ENCODE assay signal across 21 mouse cellular contexts in genomic region chr6:125158944-125159492, GRCm38 (mm10). TPM values are rescaled to one million over a fixed set of nuclear protein-coding genes. Genes with fewer than 3 reads are reported as not detected.
A peak's percentile ranks its signal among the peaks of the same experiment; 100 is the strongest.
DNase-seq lines count a peak whose midpoint lies in the region; ATAC-seq and TF ChIP-seq lines count a peak whose summit lies in the region.
"Had no signal": no experiment of that assay in that cellular context is flagged by ENCODE, and none has a peak within 500 bp of the region (broad histone marks: within the 10 kb centered on the region; RNA-seq: fewer than 3 reads in every experiment).

No protein-coding gene starts in this region.

- H3K9me3 ChIP-seq in liver, embryonic 12.5 days (replicated peaks), result no peaks in the 10 kb centered on the region
- no peaks in the 10 kb centered on the region for H3K9me3 ChIP-seq in ES-Bruce4 (replicated peaks; ENCODE audit: control insufficient read depth, insufficient read depth, low read length, poor library complexity, severe bottlenecking)
- H3K9me3 ChIP-seq in embryonic facial prominence, embryonic 15.5 days (replicated peaks), result no peaks in the 10 kb centered on the region
- no peaks in the 10 kb centered on the region for H3K9me3 ChIP-seq in hindbrain, postnatal 0 days (ENCODE audit: low read length)
- H3K9me3 ChIP-seq: heart, embryonic 13.5 days; hindbrain, embryonic 12.5 days; midbrain, embryonic 13.5 days; neural tube, embryonic 13.5 days had no signal

- 0 out of 2 replicates have a peak, but pooled peaks have one; percentile 32 for TF ChIP-seq EP300 in ES-Bruce4 (IDR thresholded peaks at IDR 0.05; ENCODE audit: insufficient read depth, low read depth, low read length)

- no peak for TF ChIP-seq CTCF in ES-Bruce4 (IDR thresholded peaks at IDR 0.05; ENCODE audit: low read depth, low read length)
- no peak for TF ChIP-seq CTCF in hindbrain, postnatal 0 days (IDR thresholded peaks at IDR 0.05; ENCODE audit: low read depth)

- 81% methylated on average over 15 of the region's 15 CpGs for WGBS in liver, embryonic 12.5 days (ENCODE audit: insufficient replicate concordance)
- WGBS in embryonic facial prominence, embryonic 15.5 days, result 82% methylated on average over 15 of the region's 15 CpGs
- 86% methylated on average over 15 of the region's 15 CpGs for WGBS in hindbrain, postnatal 0 days

- H3K4me1 ChIP-seq in liver, embryonic 12.5 days, result peaks cover 90% of the 10 kb centered on the region
- peaks cover 4% of the 10 kb centered on the region for H3K4me1 ChIP-seq in ES-Bruce4 (ENCODE audit: control insufficient read depth, insufficient read depth, low read length)
- H3K4me1 ChIP-seq in embryonic facial prominence, embryonic 15.5 days, result peaks cover 29% of the 10 kb centered on the region
- 0 out of 2 replicates have a peak, but pooled peaks cover 7% of the 10 kb centered on the region for H3K4me1 ChIP-seq in hindbrain, postnatal 0 days (ENCODE audit: insufficient read depth, low read length)

- no peak overlapping the region for H3K4me2 ChIP-seq in liver, embryonic 12.5 days
- no peak overlapping the region for H3K4me2 ChIP-seq in embryonic facial prominence, embryonic 15.5 days (replicated peaks)
- no peak overlapping the region for H3K4me2 ChIP-seq in hindbrain, postnatal 0 days (ENCODE audit: low read depth, low read length)
- H3K4me2 ChIP-seq: heart, embryonic 13.5 days; hindbrain, embryonic 12.5 days; midbrain, embryonic 13.5 days; neural tube, embryonic 13.5 days had no signal

- H3K4me3 ChIP-seq in liver, embryonic 12.5 days, result no peak overlapping the region
- H3K4me3 ChIP-seq in ES-Bruce4 (ENCODE audit: low read depth, low read length), result no peak overlapping the region
- H3K4me3 ChIP-seq in embryonic facial prominence, embryonic 15.5 days (replicated peaks), result no peak overlapping the region
- H3K4me3 ChIP-seq in hindbrain, postnatal 0 days (ENCODE audit: low read length), result no peak overlapping the region
- H3K4me3 ChIP-seq: heart, embryonic 13.5 days; hindbrain, embryonic 12.5 days; midbrain, embryonic 13.5 days; neural tube, embryonic 13.5 days had no signal

- ATAC-seq in liver, embryonic 12.5 days, result no peak
- ATAC-seq in embryonic facial prominence, embryonic 15.5 days (ENCODE audit: insufficient number of reproducible peaks, low FRiP score, low TSS enrichment, low read depth), result no peak
- no peak for ATAC-seq in hindbrain, postnatal 0 days
- ATAC-seq: forebrain, embryonic 16.5 days; lung, postnatal 0 days; midbrain, embryonic 13.5 days had no signal

- H3K27ac ChIP-seq in liver, embryonic 12.5 days, result peak overlapping the region; percentile 75; the same call in 1 of the 2 replicates
- H3K27ac ChIP-seq in ES-Bruce4 (ENCODE audit: insufficient read depth, low read length), result peak overlapping the region; percentile 89
- peak overlapping the region; percentile 34; the same call in 1 of the 2 replicates for H3K27ac ChIP-seq in embryonic facial prominence, embryonic 15.5 days (replicated peaks)
- no peak overlapping the region for H3K27ac ChIP-seq in hindbrain, postnatal 0 days
- H3K27ac ChIP-seq: hindbrain, embryonic 12.5 days; midbrain, embryonic 13.5 days; neural tube, embryonic 13.5 days had no signal

- peaks cover 87% of the 10 kb centered on the region for H3K36me3 ChIP-seq in liver, embryonic 12.5 days
- H3K36me3 ChIP-seq in ES-Bruce4 (ENCODE audit: control insufficient read depth, insufficient read depth, low read length, poor library complexity, severe bottlenecking), result peaks cover 14% of the 10 kb centered on the region
- H3K36me3 ChIP-seq in embryonic facial prominence, embryonic 15.5 days, result peaks cover 54% of the 10 kb centered on the region
- peaks cover 19% of the 10 kb centered on the region; the same call in 1 of the 2 replicates for H3K36me3 ChIP-seq in hindbrain, postnatal 0 days (ENCODE audit: insufficient read depth, low read length)

- H3K9ac ChIP-seq in liver, embryonic 12.5 days, result no peak overlapping the region
- H3K9ac ChIP-seq in ES-Bruce4 (ENCODE audit: low read depth, poor library complexity, severe bottlenecking), result no peak overlapping the region
- H3K9ac ChIP-seq in embryonic facial prominence, embryonic 15.5 days, result no peak overlapping the region
- H3K9ac ChIP-seq in hindbrain, postnatal 0 days (replicated peaks; ENCODE audit: low read length), result no peak overlapping the region
- H3K9ac ChIP-seq: hindbrain, embryonic 12.5 days; midbrain, embryonic 13.5 days; neural tube, embryonic 13.5 days had no signal

- DNase-seq in cerebellum, adult 9-11 months, result peak; percentile 31
- no peak for DNase-seq in cerebellum, postnatal 10 days
- no peak for DNase-seq in liver
- no peak for DNase-seq in hindbrain, postnatal 0 days (ENCODE audit: low spot score)
- DNase-seq in kidney, postnatal 4 days, result no peak
- DNase-seq: cerebellum, adult 11-12 months; cerebellum, postnatal 25 days; gastrocnemius, postnatal 25 days; heart, adult 18-20 months; kidney, adult 18-20 months; retina, postnatal 1 day; thymus, postnatal 36 days had no signal

- no peaks in the 10 kb centered on the region for H3K27me3 ChIP-seq in liver, embryonic 12.5 days (replicated peaks)
- no peaks in the 10 kb centered on the region for H3K27me3 ChIP-seq in ES-Bruce4 (ENCODE audit: control insufficient read depth, insufficient read depth, low read length, poor library complexity, severe bottlenecking)
- H3K27me3 ChIP-seq in embryonic facial prominence, embryonic 15.5 days, result no peaks in the 10 kb centered on the region
- no peaks in the 10 kb centered on the region for H3K27me3 ChIP-seq in hindbrain, postnatal 0 days (ENCODE audit: insufficient read depth, low read length)
- H3K27me3 ChIP-seq: heart, embryonic 13.5 days; hindbrain, embryonic 12.5 days; midbrain, embryonic 13.5 days; neural tube, embryonic 13.5 days had no signal

- no peak for TF ChIP-seq POLR2A in ES-Bruce4 (IDR thresholded peaks at IDR 0.05; ENCODE audit: insufficient read depth, low read length)

RNA-seq across cellular contexts. Expression of gene Gapdh, which starts 7.2 kb away (rescaled TPM):
- polyA plus RNA-seq in liver, embryonic 12.5 days (2016; fragmentation: Nextera tagmentation; extraction: Ambion mirVana), result 1,499 and 1,575 TPM in 2 replicates
- 933 and 990 TPM in 2 replicates for polyA plus RNA-seq in ES-Bruce4 (2011; ENCODE audit: insufficient read depth, insufficient read length, low read depth, missing spikeins)
- 1,507 and 1,606 TPM in 2 replicates for polyA plus RNA-seq in embryonic facial prominence, embryonic 15.5 days (2015; fragmentation: Nextera tagmentation; extraction: Ambion mirVana)
- total RNA-seq in hindbrain, postnatal 0 days (2014; rRNA removed), result 2,711 and 2,736 TPM in 2 replicates
- polyA plus RNA-seq in hindbrain, postnatal 0 days (2015; fragmentation: Nextera tagmentation; extraction: Ambion mirVana), result 1,874 and 1,919 TPM in 2 replicates

RNA-seq across cellular contexts. Expression of gene Iffo1, which starts 14.0 kb away (rescaled TPM):
- polyA plus RNA-seq in liver, embryonic 12.5 days (2016; fragmentation: Nextera tagmentation; extraction: Ambion mirVana), result 6.6 and 7.3 TPM in 2 replicates
- polyA plus RNA-seq in ES-Bruce4 (2011; ENCODE audit: insufficient read depth, insufficient read length, low read depth, missing spikeins), result 8.3 and 9.9 TPM in 2 replicates
- polyA plus RNA-seq in embryonic facial prominence, embryonic 15.5 days (2015; fragmentation: Nextera tagmentation; extraction: Ambion mirVana), result 30.3 and 37.6 TPM in 2 replicates
- 29.1 and 30.5 TPM in 2 replicates for total RNA-seq in hindbrain, postnatal 0 days (2014; rRNA removed)
- polyA plus RNA-seq in hindbrain, postnatal 0 days (2015; fragmentation: Nextera tagmentation; extraction: Ambion mirVana), result 20.3 and 20.6 TPM in 2 replicates

RNA-seq across cellular contexts. Expression of gene Nop2, which starts 27.3 kb away (rescaled TPM):
- polyA plus RNA-seq in liver, embryonic 12.5 days (2016; fragmentation: Nextera tagmentation; extraction: Ambion mirVana), result 83.1 and 85.3 TPM in 2 replicates
- polyA plus RNA-seq in ES-Bruce4 (2011; ENCODE audit: insufficient read depth, insufficient read length, low read depth, missing spikeins), result 75.1 and 78.4 TPM in 2 replicates
- polyA plus RNA-seq in embryonic facial prominence, embryonic 15.5 days (2015; fragmentation: Nextera tagmentation; extraction: Ambion mirVana), result 57.5 and 58.3 TPM in 2 replicates
- total RNA-seq in hindbrain, postnatal 0 days (2014; rRNA removed), result 33.9 and 34.2 TPM in 2 replicates
- polyA plus RNA-seq in hindbrain, postnatal 0 days (2015; fragmentation: Nextera tagmentation; extraction: Ambion mirVana), result 37.3 and 38.8 TPM in 2 replicates

RNA-seq across cellular contexts. Expression of gene Ncapd2, which starts 32.5 kb away (rescaled TPM):
- polyA plus RNA-seq in liver, embryonic 12.5 days (2016; fragmentation: Nextera tagmentation; extraction: Ambion mirVana), result 132 and 138 TPM in 2 replicates
- polyA plus RNA-seq in ES-Bruce4 (2011; ENCODE audit: insufficient read depth, insufficient read length, low read depth, missing spikeins), result 383 and 401 TPM in 2 replicates
- polyA plus RNA-seq in embryonic facial prominence, embryonic 15.5 days (2015; fragmentation: Nextera tagmentation; extraction: Ambion mirVana), result 97.2 and 98.7 TPM in 2 replicates
- 47.1 and 56.3 TPM in 2 replicates for total RNA-seq in hindbrain, postnatal 0 days (2014; rRNA removed)
- polyA plus RNA-seq in hindbrain, postnatal 0 days (2015; fragmentation: Nextera tagmentation; extraction: Ambion mirVana), result 30.3 and 34.1 TPM in 2 replicates

RNA-seq across cellular contexts. Expression of gene Mrpl51, which starts 32.6 kb away (rescaled TPM):
- polyA plus RNA-seq in liver, embryonic 12.5 days (2016; fragmentation: Nextera tagmentation; extraction: Ambion mirVana), result 211 and 222 TPM in 2 replicates
- 113 TPM in 2 replicates for polyA plus RNA-seq in ES-Bruce4 (2011; ENCODE audit: insufficient read depth, insufficient read length, low read depth, missing spikeins)
- 198 and 212 TPM in 2 replicates for polyA plus RNA-seq in embryonic facial prominence, embryonic 15.5 days (2015; fragmentation: Nextera tagmentation; extraction: Ambion mirVana)
- 20.6 and 40.3 TPM in 2 replicates for total RNA-seq in hindbrain, postnatal 0 days (2014; rRNA removed)
- polyA plus RNA-seq in hindbrain, postnatal 0 days (2015; fragmentation: Nextera tagmentation; extraction: Ambion mirVana), result 159 and 163 TPM in 2 replicates
